Mouse (Mus musculus) right cerebral cortex, postnatal 14 days (tissue): ENCODE results near the gene Ccl6.
"Not testable (repeated sequence)": the region's sequence is repeated elsewhere in the genome, so short reads cannot be mapped to it uniquely, and the experiment has no call there.

Source experiments
- DNase-seq: peaks from one replicate; pipeline ENCODE4 v3.0.0; 2022

The Ccl6 gene

DNA sequence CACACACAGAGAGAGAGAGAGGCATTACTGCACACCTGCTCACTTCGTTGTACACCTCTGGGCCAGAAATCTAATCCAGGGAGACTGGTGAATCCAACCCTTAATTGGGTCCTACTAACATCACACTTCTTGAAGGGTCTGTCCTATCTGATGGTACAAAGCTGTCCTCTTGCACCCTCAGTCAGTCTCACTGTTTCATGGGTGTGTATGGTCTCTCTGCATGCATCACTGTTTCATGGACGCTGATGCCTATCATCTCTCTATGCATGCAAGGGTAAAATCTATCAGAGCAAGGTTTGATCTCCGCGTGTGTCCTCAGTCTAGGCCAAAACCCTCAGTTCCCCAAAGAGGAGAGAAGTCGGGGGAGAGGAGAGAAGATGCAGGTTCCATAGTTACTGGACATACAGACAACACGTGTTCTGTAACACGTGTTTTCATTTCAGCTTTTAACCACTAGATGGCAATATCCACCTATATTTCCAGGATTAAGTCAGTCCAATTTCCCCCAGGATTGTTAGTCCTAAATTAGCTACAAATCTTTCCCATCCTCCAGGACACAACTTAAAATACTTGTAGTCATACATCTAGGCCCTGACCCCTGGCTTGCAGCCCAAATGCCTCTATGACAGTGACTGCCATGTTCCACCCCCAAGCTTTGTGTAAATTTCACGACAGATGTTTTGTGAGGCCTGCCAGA, 36.7 kb downstream of the Ccl6 start:
- peak; percentile 25 for DNase-seq

DNA sequence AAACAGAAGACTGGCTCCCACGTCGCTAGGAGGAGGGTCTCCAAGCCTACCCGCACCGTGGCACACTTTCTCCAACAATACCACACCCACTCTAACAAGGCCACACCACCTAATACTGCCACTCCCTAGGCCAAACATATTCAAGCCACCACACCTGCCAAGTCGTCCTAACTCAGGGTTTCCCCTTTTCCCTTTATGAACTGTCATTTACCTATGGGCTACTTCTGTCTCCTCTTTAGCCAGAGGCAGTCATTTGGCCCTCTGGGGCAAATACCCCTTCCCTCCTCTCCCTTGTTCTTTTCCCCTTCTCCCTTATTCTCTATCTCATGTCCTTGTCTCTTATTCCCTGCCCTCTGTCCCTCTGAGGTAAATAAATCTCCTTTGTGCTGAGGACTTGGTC, 41.2 kb downstream of the Ccl6 start:
- DNase-seq, result no peak

GRCm38 (mm10) chr11:83551037-83551436, 41.9 kb downstream of the Ccl6 start:
- not testable (repeated sequence) for DNase-seq

DNA sequence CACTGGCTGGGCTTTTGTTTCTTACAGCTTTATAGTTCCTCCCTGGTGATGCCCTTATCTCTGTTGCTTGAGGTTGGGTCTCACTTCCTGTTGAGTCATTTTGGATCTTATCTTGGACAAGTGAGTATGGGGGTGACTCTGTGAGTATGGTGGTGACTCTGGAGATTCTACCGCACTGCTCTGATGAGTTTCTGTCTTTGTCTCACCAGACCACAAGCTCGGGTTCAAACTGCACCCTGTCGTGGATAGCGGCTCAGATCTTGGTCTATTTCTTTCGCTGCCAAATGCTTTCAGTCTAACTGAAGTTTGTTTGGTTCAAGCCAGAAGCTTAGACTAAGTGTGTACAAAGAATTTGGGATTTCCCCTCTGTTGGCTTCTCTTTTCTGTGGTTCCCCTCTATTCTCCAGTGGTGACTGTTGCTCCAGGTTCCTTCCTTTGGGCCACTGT, 42.7 kb downstream of the Ccl6 start:
- DNase-seq, result no peak

DNA sequence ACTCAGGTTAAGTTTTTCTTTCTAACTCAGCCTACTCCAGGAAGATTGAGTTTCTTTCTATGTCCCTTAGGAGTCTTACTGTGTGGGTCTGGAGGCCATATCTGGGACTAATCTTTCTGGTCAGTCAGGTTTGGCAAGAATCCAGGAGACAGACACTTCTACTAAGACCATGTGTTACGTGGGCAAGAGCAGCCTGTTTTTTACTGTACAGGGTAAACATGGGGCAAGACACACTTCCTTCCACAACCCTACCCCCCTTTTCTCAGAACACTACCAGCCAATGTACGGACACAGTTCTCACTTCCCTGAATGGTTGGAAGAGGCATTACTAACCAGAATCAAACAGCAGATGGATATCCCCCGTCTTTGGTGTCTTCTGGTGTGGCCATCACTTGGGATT, 48.7 kb downstream of the Ccl6 start:
- no peak for DNase-seq

DNA sequence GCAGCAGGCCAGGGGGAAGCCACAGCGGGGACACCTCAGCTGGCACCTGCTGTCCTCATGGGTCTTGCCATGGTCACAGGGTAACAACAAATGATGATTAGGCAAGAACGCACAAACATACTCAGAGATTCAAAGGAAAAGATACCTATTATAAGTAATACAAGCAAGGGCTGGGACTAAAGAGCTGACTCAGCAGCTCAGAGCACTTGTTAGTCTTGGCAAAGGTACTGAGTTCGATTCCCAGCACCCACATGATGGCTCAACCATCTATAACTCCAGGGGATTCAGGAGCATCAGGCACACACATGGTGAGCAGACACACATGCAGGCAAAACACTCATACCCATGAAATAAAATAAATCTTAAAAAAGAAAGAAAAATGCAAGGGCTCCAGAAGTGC, 51.5 kb downstream of the Ccl6 start:
- no peak for DNase-seq

DNA sequence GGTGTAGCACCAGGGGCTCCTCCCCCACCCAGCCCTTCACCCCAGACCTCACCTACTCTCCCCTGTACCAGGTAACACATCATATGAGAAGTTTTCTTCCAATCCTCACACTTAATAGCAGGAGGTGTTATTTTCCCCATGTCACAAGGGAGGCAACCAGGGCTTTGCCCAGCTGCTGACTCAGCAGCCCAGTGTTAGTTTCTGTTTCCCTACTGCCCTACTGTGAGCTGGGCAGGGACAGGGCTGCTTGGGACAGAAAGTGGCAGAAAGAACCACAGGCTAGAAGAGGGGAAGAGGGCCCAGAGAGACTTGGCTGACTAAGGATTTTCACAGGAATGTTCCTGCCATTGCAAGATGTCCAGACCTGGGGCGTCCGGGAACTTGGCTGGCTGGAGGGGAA, 52.0 kb downstream of the Ccl6 start:
- no peak for DNase-seq

DNA sequence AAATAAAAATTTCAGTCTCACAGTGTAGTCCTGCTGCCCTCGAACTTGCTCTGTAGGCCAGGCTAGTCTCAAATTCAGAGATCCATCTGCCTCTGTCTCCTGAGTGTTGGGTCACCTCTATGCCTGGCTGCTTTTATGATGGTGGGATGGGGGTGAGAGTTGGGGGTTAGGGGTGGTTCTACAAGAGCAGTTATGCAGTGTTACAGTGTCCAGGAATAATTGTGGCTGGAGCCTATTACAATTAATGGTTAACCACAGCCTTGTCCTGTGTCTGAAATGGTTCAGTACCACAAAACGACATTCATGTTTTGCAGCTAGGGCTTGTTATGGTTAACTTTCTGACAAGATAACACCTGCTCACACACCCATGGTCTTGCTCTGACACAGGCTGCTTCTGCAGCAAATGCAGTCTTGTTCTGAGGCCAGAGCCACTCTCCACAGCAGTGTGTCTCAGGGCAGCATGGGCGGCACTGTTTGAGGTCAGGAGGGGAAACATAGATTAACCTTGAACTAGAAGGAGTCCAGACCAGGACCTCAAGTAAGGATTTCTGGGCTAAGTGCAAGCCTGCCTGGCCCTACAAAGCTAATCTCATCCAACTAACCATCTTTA, 54.1 kb downstream of the Ccl6 start:
- DNase-seq, result no peak
